Mouse (Mus musculus): ENCODE measurements at regions not wholly inside any gene's neighbourhood (a gene's known extent, or its start where the extent isn't known, plus 50 kb on each side); places are given as distances from the start of the nearest gene placed in this dataset.

DNA sequence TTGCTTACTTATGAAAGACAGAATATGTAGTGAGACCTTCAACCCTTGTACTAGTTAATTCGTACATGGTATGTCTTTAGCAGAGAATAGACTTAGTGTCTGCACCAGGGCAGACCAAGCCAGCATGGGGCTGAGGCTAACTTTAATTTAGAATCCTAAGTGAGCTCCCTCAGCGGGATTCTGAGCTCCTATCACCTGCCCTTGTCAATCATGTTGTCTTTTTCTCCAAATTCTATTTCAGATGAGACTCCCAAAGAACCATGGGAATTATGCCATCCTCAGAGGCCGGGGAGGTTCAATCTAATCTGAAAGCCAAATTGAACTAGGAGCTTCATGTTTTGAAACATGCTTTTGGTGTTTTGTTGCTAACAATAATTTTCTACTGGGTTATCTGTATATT, 553.8 kb upstream of the Mpdz start:
- TF ChIP-seq POLR2A (IDR thresholded peaks at IDR 0.05; ENCODE audit: borderline replicate concordance, extremely low read depth, low read depth, low read length) (no peak), CTCF (IDR thresholded peaks at IDR 0.05; ENCODE audit: insufficient read depth, low read length) (no peak)
